ENCODE assay signal across 8 mouse cellular contexts in genomic region chr7:102248691-102249404, GRCm38 (mm10). TPM values are rescaled to one million over a fixed set of nuclear protein-coding genes. Genes with fewer than 3 reads are reported as not detected.
DNase-seq lines count a peak whose midpoint lies in the region; ATAC-seq and TF ChIP-seq lines count a peak whose summit lies in the region.

No protein-coding gene starts in this region.

- no peak for TF ChIP-seq POLR2A in cerebellum, adult 2 months (IDR thresholded peaks at IDR 0.05; ENCODE audit: borderline replicate concordance, insufficient read depth, low read length)
- no peak for TF ChIP-seq POLR2A in bone marrow macrophage, adult 2 months (IDR thresholded peaks at IDR 0.05; ENCODE audit: borderline replicate concordance, low read depth, low read length)

- H3K9ac ChIP-seq in stomach, embryonic 14.5 days (replicated peaks; ENCODE audit: low read depth, low read length): peak overlapping the region; percentile 88

- 0 out of 2 replicates have a peak, but pooled peaks cover 2% of the 10 kb centered on the region for H3K36me3 ChIP-seq in hindbrain, embryonic 10.5 days
- H3K36me3 ChIP-seq in stomach, embryonic 14.5 days (ENCODE audit: control insufficient read depth, insufficient read depth, low read length): no peaks in the 10 kb centered on the region

- no peak for DNase-seq in cerebellum, adult 2 months
- no peak for DNase-seq in cerebellum, adult 8-10 months
- DNase-seq in hindbrain, embryonic 10.5 days (ENCODE audit: low spot score): no peak
- peak; percentile 50 for DNase-seq in lung, postnatal 36 days
- no peak for DNase-seq in cerebellum, postnatal 25 days
- DNase-seq in layer of hippocampus, postnatal 25 days (ENCODE audit: extremely low spot score in 1 of 2, low spot score in 1 of 2): no peak

- 25% methylated on average over 16 of the region's 16 CpGs for WGBS in cerebellum, adult 2 months
- 32% methylated on average over 16 of the region's 16 CpGs for WGBS in hindbrain, embryonic 10.5 days
- WGBS in stomach, embryonic 14.5 days: 16% methylated on average over 16 of the region's 16 CpGs

- peak overlapping the region; percentile 62 for H3K4me3 ChIP-seq in cerebellum, adult 2 months (replicated peaks; ENCODE audit: insufficient read depth, low read depth, low read length)
- peak overlapping the region; percentile 63 for H3K4me3 ChIP-seq in bone marrow macrophage, adult 2 months (ENCODE audit: insufficient read depth, low read length)
- peak overlapping the region; percentile 90 for H3K4me3 ChIP-seq in hindbrain, embryonic 10.5 days
- peak overlapping the region; percentile 97 for H3K4me3 ChIP-seq in stomach, embryonic 14.5 days (ENCODE audit: low read depth, low read length)

- 0 out of 2 replicates have a peak overlapping the region, but pooled peaks have one; percentile 40 for H3K27ac ChIP-seq in cerebellum, adult 2 months (ENCODE audit: insufficient read depth, low read length)
- H3K27ac ChIP-seq in bone marrow macrophage, adult 2 months (ENCODE audit: insufficient read depth, low read depth, low read length): peak overlapping the region; percentile 93
- peak overlapping the region; percentile 98 for H3K27ac ChIP-seq in hindbrain, embryonic 10.5 days
- H3K27ac ChIP-seq in stomach, embryonic 14.5 days (ENCODE audit: low read length): peak overlapping the region; percentile 99; the same call in 1 of the 2 replicates

- H3K9me3 ChIP-seq in hindbrain, embryonic 10.5 days: no peaks in the 10 kb centered on the region
- H3K9me3 ChIP-seq in stomach, embryonic 14.5 days (ENCODE audit: control insufficient read depth, low read depth, low read length): no peaks in the 10 kb centered on the region

- H3K27me3 ChIP-seq in cerebellum, adult 2 months (ENCODE audit: control insufficient read depth, insufficient read depth, low read length): no peaks in the 10 kb centered on the region
- no peaks in the 10 kb centered on the region for H3K27me3 ChIP-seq in hindbrain, embryonic 10.5 days (ENCODE audit: insufficient read depth, poor library complexity, severe bottlenecking)
- H3K27me3 ChIP-seq in stomach, embryonic 14.5 days (ENCODE audit: control insufficient read depth, insufficient read depth, low read length): no peaks in the 10 kb centered on the region

- peak overlapping the region; percentile 83 for H3K4me2 ChIP-seq in stomach, embryonic 14.5 days (replicated peaks; ENCODE audit: low read depth, low read length)

- no peak for TF ChIP-seq CTCF in cerebellum, adult 2 months (IDR thresholded peaks at IDR 0.05; ENCODE audit: borderline replicate concordance, insufficient read depth, low read depth, low read length)
- TF ChIP-seq CTCF in bone marrow macrophage, adult 2 months (IDR thresholded peaks at IDR 0.05; ENCODE audit: low read depth, low read length): no peak

- no peak for ATAC-seq in stomach, embryonic 14.5 days (ENCODE audit: insufficient number of reproducible peaks, insufficient read depth, low FRiP score, low read depth)

- no peaks in the 10 kb centered on the region for H3K4me1 ChIP-seq in cerebellum, adult 2 months (ENCODE audit: control insufficient read depth, insufficient read depth, low read length)
- peaks cover 31% of the 10 kb centered on the region for H3K4me1 ChIP-seq in bone marrow macrophage, adult 2 months (ENCODE audit: control insufficient read depth, insufficient read depth, low read length)
- peaks cover 51% of the 10 kb centered on the region for H3K4me1 ChIP-seq in hindbrain, embryonic 10.5 days (replicated peaks)
- H3K4me1 ChIP-seq in stomach, embryonic 14.5 days (ENCODE audit: control insufficient read depth, insufficient read depth, low read length): peaks cover 36% of the 10 kb centered on the region

RNA-seq across cellular contexts. Expression of gene Rhog, which starts 7.0 kb away (rescaled TPM):
- polyA plus RNA-seq in cerebellum, adult 2 months (2012; rRNA removed): 71.1 and 87.6 TPM in 2 replicates
- polyA plus RNA-seq in bone marrow macrophage, adult 2 months (2012; ENCODE audit: insufficient read depth, insufficient read length, missing spikeins): 537 and 572 TPM in 2 replicates
- polyA plus RNA-seq in hindbrain, embryonic 10.5 days (2016; fragmentation: Nextera tagmentation; extraction: Ambion mirVana): 34.3 and 41.3 TPM in 2 replicates
- polyA plus RNA-seq in stomach, embryonic 14.5 days (2014; fragmentation: Nextera tagmentation; extraction: Ambion mirVana): 61.6 and 65.1 TPM in 2 replicates
- total RNA-seq in layer of hippocampus, postnatal 25 days (2021): 10 to 100 TPM; 28.9 to 30.2 TPM

RNA-seq across cellular contexts. Expression of gene Stim1, which starts 18.8 kb away (rescaled TPM):
- 84.9 and 87.5 TPM in 2 replicates for polyA plus RNA-seq in cerebellum, adult 2 months (2012; rRNA removed)
- polyA plus RNA-seq in bone marrow macrophage, adult 2 months (2012; ENCODE audit: insufficient read depth, insufficient read length, missing spikeins): 43.4 and 50.2 TPM in 2 replicates
- polyA plus RNA-seq in hindbrain, embryonic 10.5 days (2016; fragmentation: Nextera tagmentation; extraction: Ambion mirVana): 8.9 and 13.5 TPM in 2 replicates
- polyA plus RNA-seq in stomach, embryonic 14.5 days (2014; fragmentation: Nextera tagmentation; extraction: Ambion mirVana): 24.9 and 25.6 TPM in 2 replicates
- total RNA-seq in layer of hippocampus, postnatal 25 days (2021): 10 to 100 TPM; 67.7 to 70.4 TPM

RNA-seq across cellular contexts. Expression of gene Pgap2, which starts 38.8 kb away (rescaled TPM):
- 32.9 and 35.2 TPM in 2 replicates for polyA plus RNA-seq in cerebellum, adult 2 months (2012; rRNA removed)
- polyA plus RNA-seq in bone marrow macrophage, adult 2 months (2012; ENCODE audit: insufficient read depth, insufficient read length, missing spikeins): 103 and 110 TPM in 2 replicates
- polyA plus RNA-seq in hindbrain, embryonic 10.5 days (2016; fragmentation: Nextera tagmentation; extraction: Ambion mirVana): 44.2 and 51.6 TPM in 2 replicates
- polyA plus RNA-seq in stomach, embryonic 14.5 days (2014; fragmentation: Nextera tagmentation; extraction: Ambion mirVana): 99.0 and 103 TPM in 2 replicates
- 10 to 100 TPM; 27.7 to 34.0 TPM for total RNA-seq in layer of hippocampus, postnatal 25 days (2021)

RNA-seq across cellular contexts. Expression of gene Nup98, which starts 38.9 kb away (rescaled TPM):
- polyA plus RNA-seq in cerebellum, adult 2 months (2012; rRNA removed): 19.0 and 20.2 TPM in 2 replicates
- polyA plus RNA-seq in bone marrow macrophage, adult 2 months (2012; ENCODE audit: insufficient read depth, insufficient read length, missing spikeins): 33.3 and 36.9 TPM in 2 replicates
- 36.9 and 42.6 TPM in 2 replicates for polyA plus RNA-seq in hindbrain, embryonic 10.5 days (2016; fragmentation: Nextera tagmentation; extraction: Ambion mirVana)
- polyA plus RNA-seq in stomach, embryonic 14.5 days (2014; fragmentation: Nextera tagmentation; extraction: Ambion mirVana): 51.6 and 53.5 TPM in 2 replicates
- total RNA-seq in layer of hippocampus, postnatal 25 days (2021): 10 to 100 TPM; 36.7 to 37.8 TPM

Comparison
In these comparisons a context has a peak if more than half of its experiments do, and no peak if none do; other contexts are left out.
1. H3K27ac ChIP-seq: peak in every context shown above with its lines; median percentile 99 in stomach, embryonic 14.5 days; 98 in hindbrain, embryonic 10.5 days; 93 in bone marrow macrophage, adult 2 months; 40 in cerebellum, adult 2 months.